Mouse (Mus musculus): Measurements from ENCODE around the gene Krt83.

DNA sequence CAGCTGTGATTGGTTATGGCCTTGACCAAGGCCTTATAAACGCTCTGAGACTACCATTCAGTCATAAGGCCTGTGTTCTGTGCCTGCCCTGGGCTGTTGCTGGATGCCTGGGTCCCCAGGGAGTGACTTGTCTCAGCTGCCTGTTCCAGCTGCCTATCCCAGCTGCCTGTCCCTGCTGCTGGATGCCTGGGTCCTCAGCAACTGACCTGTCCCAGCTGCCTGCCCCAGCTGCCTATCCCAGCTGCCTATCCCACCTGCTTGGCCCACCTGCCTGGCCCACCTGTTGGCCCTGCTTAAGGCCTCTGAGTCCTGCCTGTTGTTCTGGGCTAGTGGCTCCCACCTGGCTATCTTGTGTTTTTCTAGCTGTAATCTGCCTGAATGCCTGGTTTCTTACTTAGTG lies 2.9 kb upstream of the Krt83 start:
- no peak for TF ChIP-seq CTCF (IDR thresholded peaks at IDR 0.05; ENCODE audit: low read depth, low read length)
- no peak for TF ChIP-seq POLR2A (IDR thresholded peaks at IDR 0.05; ENCODE audit: insufficient read depth, low read length)
